Mouse (Mus musculus) adrenal gland, postnatal 14 days (tissue): Measurements from ENCODE around the gene Arfgap2. TPM values are rescaled to one million over a fixed set of nuclear protein-coding genes. Genes with fewer than 3 reads are reported as not detected.

Experiments
- DNase-seq: peaks from one replicate; pipeline ENCODE4 v3.0.0; 2021; ENCODE audit warnings: mixed read lengths
- total RNA-seq: library from RNA; stranded (reverse); gene quantifications from 2 replicates; pipeline ENCODE4 v1.2.3, GENCODE M21; 2021

The Arfgap2 gene
- total RNA-seq, 1 experiment from 2014 or later, result 82.6 TPM

GRCm38 (mm10) chr2:91306589-91306988 lies 41.8 kb downstream of the Arfgap2 start:
- DNase-seq, result no peak

GRCm38 (mm10) chr2:91308680-91309079 lies 43.9 kb downstream of the Arfgap2 start:
- no peak for DNase-seq

- no peak for DNase-seq
These were observed 44.8 kb downstream of the Arfgap2 start for GRCm38 (mm10) chr2:91309546-91309945.

GRCm38 (mm10) chr2:91312578-91313311 lies 48.0 kb downstream of the Arfgap2 start:
- peak; percentile 60 for DNase-seq

- no peak for DNase-seq
These were observed 49.4 kb downstream of the Arfgap2 start for GRCm38 (mm10) chr2:91314184-91314583.

GRCm38 (mm10) chr2:91320559-91321529 lies 56.1 kb downstream of the Arfgap2 start:
- no peak for DNase-seq

- DNase-seq, result no peak
These were observed 57.1 kb downstream of the Arfgap2 start for GRCm38 (mm10) chr2:91321923-91322322.

GRCm38 (mm10) chr2:91322490-91322889 lies 57.7 kb downstream of the Arfgap2 start:
- DNase-seq, result no peak

- no peak for DNase-seq
These were observed 59.6 kb downstream of the Arfgap2 start for GRCm38 (mm10) chr2:91324346-91324745.

GRCm38 (mm10) chr2:91324761-91325421 lies 60.1 kb downstream of the Arfgap2 start:
- DNase-seq, result no peak

Other genes starting within 250 kb of the Arfgap2 start
- gene Rapsn, start 229.4 kb upstream of the Arfgap2 start, total RNA-seq, result 1.4 and 2.4 TPM in 2 replicates
- 179 and 190 TPM in 2 replicates for gene Psmc3, start 211.0 kb upstream of the Arfgap2 start, total RNA-seq
- 24.1 and 27.3 TPM in 2 replicates for gene Slc39a13, start 194.6 kb upstream of the Arfgap2 start, total RNA-seq
- 2.9 and 5.4 TPM in 2 replicates for gene Spi1, start 182.6 kb upstream of the Arfgap2 start, total RNA-seq
- gene Mybpc3, start 146.8 kb upstream of the Arfgap2 start, total RNA-seq, result 0.15 TPM in 1 of 2 replicates, not detected in the other
- gene Madd, start 81.1 kb upstream of the Arfgap2 start, total RNA-seq, result 18.8 and 26.1 TPM in 2 replicates
- gene Nr1h3, start 62.1 kb upstream of the Arfgap2 start, total RNA-seq, result 41.7 and 45.0 TPM in 2 replicates
- gene Acp2, start 62.1 kb upstream of the Arfgap2 start, total RNA-seq, result 34.4 and 39.4 TPM in 2 replicates
- gene Ddb2, start 28.0 kb upstream of the Arfgap2 start, total RNA-seq, result 10.0 and 12.1 TPM in 2 replicates
- gene Pacsin3, start 9.0 kb upstream of the Arfgap2 start, total RNA-seq, result 55.2 and 61.7 TPM in 2 replicates
- 14.9 TPM in 2 replicates for gene 1110051M20Rik, start 179.7 kb downstream of the Arfgap2 start, total RNA-seq
- gene Lrp4, start 192.5 kb downstream of the Arfgap2 start, total RNA-seq, result 5.2 and 5.3 TPM in 2 replicates